Mouse (Mus musculus): ENCODE results near the gene Rnf150.

DNA sequence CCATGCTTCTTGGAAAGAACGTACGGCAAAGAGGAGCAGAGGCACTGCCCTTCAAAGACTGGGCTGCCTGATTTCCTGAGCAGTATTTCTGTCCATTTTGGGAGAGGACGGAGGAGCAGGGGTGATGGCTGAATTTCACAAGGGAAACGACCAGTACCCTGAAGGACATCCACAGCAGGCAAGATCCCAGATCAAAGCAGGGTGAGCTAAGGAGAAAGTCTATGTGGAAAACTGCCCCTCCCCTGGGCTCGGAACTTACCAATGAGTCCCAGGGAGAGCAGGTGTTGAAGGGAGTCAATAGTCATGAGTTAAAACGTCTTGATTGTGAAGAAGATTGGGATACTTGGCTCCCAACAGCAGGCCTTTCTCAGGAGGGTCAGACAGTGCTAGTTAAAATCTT, 225.0 kb downstream of the Rnf150 start:
- TF ChIP-seq CTCF (IDR thresholded peaks at IDR 0.05; ENCODE audit: low read depth, low read length) (no peak), POLR2A (IDR thresholded peaks at IDR 0.05; ENCODE audit: extremely low read depth, insufficient read depth, low read length) (no peak)

Measured in liver, adult 2 months (tissue).